Mouse (Mus musculus): Measurements from ENCODE around the gene Olfr1413.
A peak's percentile ranks its signal among the peaks of the same experiment; 100 is the strongest.

Olfr1413 gene

GRCm38 (mm10) chr1:92571022-92571421, at the start of gene Olfr1413:
Olfr1413 (plus strand) TSS chr1:92571322.
- no peak for DNase-seq (ENCODE audit: low read depth, low spot score)

GRCm38 (mm10) chr1:92521376-92521775, 49.7 kb upstream of the Olfr1413 start:
- peak; percentile 71 for DNase-seq (ENCODE audit: low read depth, low spot score)

DNA sequence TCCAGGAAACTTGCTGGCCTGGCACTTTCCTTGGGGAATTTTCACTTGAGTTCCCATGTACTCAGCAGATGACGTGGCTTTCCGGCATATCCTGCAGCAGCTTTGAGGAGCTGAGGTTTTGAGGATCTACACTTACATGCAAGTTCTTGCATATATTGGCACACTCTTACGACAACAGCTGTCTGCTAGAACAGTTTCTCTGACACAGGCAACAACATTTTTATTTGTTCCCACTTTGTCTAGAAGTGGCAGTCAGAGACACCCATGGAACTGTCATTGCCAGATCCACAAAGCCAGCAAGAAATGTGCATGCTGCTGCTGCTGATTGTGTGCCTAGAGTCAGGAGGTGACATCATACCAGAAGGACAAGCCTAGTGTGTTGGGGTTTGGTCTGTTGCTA, 47.4 kb upstream of the Olfr1413 start:
- no peak for DNase-seq (ENCODE audit: low read depth, low spot score)

- no peak for DNase-seq (ENCODE audit: low read depth, low spot score)
Observed at GRCm38 (mm10) chr1:92536972-92537371, 34.1 kb upstream of the Olfr1413 start.

DNA sequence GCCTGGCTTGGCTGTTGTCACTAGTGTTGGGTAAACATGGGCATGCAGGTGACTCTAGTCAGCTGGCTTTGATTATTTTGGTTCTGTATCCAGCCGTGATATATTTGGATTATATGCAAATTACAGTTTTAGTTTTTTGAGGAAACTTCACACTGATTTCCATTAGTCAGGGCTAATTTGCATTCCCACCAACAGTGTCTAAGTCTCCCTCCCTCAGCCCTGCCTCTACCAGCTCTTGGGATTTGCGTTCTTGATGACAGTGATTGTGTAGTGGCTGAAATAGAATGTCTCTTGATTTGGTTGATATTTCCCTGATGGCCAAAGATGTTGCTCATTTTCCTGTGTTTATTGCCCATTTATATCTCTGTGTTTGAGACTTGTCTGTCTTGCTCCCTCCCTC, 32.1 kb upstream of the Olfr1413 start:
- DNase-seq (ENCODE audit: low read depth, low spot score) = no peak

DNA sequence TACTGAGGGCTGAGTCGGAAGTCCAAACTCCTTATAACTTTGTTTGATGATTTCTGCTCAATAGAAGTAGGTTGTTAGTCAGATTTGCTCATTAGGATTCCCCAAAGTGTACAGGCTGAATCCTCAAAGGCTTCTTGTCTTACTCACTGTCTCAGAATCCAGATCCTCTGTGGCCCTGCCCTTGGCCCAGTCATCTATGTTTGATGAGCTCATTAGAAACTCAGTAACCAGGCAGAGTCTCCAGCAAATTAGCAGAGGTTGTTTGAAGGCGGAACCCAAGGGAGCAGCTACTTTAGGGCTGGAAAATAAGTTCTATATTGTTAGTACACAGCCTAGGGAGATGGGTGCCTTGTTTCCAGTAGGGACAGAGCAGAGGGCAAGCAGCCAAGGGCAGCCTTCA, 25.2 kb upstream of the Olfr1413 start:
- no peak for DNase-seq (ENCODE audit: low read depth, low spot score)

DNA sequence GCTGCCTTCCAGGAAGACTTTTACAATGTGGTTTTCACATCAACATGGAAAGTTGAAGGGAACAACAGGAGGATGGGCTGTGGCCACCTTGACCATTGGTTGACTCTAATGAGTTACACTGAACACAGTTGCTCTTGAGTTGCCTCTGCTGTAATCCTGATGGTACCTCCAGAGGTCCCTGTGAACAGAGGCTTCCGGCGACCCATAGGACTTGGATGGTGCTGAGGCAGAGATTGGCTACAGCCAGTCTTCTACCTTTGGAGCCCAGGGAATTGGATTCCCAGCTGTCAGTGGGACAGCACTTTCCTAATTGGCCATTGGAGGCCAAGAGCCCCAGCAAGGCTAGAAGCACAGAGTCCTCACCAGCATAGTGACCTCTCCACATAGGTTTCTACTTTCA, 14.4 kb downstream of the Olfr1413 start, which contains the start of gene Olfr1412:
Olfr1412 (plus strand) TSS at position 301 of the 400 bp plus-strand sequence.
- DNase-seq (ENCODE audit: low read depth, low spot score) = no peak

GRCm38 (mm10) chr1:92594111-92594510, 23.0 kb downstream of the Olfr1413 start, which contains the start of gene Olfr1411:
Olfr1411 (plus strand) TSS chr1:92594411.
- no peak for DNase-seq (ENCODE audit: low read depth, low spot score)

GRCm38 (mm10) chr1:92596019-92596418, 24.9 kb downstream of the Olfr1413 start:
- no peak for DNase-seq (ENCODE audit: low read depth, low spot score)

DNA sequence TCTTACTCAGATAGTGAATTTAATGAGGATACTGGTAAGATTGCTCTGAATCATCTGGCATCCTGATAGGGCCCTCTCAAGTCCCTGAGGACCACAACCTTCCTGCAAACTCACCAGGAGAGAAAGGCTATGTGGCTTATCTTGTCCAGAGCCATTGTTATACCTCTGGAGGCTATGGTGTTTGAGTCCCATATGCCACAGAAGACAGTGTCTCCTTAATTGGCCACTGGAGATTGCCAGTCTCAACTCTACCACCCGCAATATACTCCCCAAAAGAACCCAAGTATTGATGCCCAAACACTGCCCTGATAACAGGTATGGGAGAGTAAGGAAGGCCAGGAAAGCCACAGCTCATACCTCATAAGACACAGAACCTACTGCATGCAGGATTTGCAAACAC, 34.4 kb downstream of the Olfr1413 start, which contains the start of gene Olfr1410:
Olfr1410 (plus strand) TSS at position 301 of the 400 bp plus-strand sequence.
- DNase-seq (ENCODE audit: low read depth, low spot score) = no peak

DNA sequence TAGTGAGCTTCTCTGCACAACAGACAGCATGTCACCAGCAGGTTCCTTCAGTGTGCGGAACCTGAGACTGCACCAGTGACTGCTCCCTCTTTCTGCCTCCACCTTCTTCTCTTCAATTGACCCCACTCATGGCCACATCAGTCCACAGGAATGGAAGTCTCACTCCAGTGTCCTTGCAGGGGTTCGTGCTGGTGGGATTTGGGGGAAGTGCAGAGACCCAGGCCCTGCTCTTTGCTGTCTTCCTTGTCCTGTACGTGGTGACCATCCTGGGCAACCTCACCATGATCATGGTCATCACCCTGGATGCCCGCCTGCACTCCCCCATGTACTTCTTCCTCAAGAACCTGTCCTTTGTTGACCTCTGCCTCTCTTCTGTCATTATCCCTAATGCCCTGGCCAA, 36.6 kb downstream of the Olfr1413 start:
- DNase-seq (ENCODE audit: low read depth, low spot score) = no peak

DNA sequence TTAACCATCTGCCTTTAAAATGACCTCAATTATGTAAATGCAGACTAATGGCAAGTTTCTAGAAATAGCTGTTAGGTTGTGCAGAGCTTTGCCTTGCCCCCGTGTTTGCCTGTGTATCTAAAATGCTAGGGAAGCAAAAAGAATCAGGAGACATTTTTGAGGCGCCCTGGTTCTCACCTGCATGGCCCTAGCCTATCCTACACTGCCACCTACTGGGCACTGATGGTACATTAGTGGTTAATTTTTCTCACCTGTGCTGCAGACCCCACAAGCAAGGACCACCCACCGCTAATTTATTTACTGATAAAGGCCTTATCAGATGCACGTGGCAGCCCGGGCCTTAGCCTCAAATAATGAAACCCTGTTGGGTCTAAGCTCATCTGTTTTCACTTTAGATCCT, 39.9 kb downstream of the Olfr1413 start:
- peak; percentile 73 for DNase-seq (ENCODE audit: low read depth, low spot score)

DNA sequence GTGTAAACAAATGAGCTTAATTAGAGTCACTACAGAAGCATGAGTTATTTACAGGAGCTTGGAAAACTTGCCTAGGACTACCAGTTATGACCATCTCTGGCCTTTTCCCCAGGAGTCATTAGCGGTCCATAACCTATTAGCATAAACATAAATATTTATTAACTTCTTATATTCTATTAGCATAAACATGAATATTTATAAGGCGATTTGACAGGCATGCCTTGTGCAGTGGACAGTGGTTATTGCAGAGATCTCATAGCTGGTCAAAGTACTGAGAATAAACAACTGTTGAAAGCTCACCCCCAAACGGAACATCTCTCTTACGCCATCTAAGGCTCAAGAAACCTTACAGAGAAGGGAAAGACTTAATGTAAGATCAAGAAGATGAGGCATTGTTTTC, 42.1 kb downstream of the Olfr1413 start:
- no peak for DNase-seq (ENCODE audit: low read depth, low spot score)

GRCm38 (mm10) chr1:92614516-92614915, 43.4 kb downstream of the Olfr1413 start:
- peak; percentile 44 for DNase-seq (ENCODE audit: low read depth, low spot score)

- no peak for DNase-seq (ENCODE audit: low read depth, low spot score)
Observed at GRCm38 (mm10) chr1:92616046-92616445, 44.9 kb downstream of the Olfr1413 start.

GRCm38 (mm10) chr1:92617488-92617887, 46.4 kb downstream of the Olfr1413 start, which contains the start of gene Olfr12:
Olfr12 (plus strand) TSS chr1:92617788.
- DNase-seq (ENCODE audit: low read depth, low spot score) = no peak

DNA sequence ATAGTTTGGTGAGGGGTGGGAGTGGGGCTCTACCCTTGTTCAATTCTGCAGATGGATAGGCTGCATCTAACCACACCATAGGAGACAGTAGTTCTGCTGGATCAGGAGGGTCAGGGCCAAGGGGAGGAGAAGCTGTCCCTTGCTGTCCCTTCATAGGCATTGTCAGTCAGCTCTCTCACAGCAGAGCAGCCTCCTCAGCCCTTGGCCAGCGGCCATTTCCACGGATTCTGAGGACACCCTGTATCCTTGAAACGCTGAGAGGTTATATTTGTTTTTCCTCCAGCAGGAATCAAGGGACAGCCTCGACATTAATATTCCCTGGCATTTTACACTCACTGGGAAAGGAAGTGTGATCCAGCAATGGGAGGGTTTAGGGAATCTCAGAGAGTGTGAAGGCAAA, 47.2 kb downstream of the Olfr1413 start:
- no peak for DNase-seq (ENCODE audit: low read depth, low spot score)
